Mouse (Mus musculus) heart, embryonic 11.5 days (tissue): ENCODE results near the gene B230118H07Rik. TPM values are rescaled to one million over a fixed set of nuclear protein-coding genes. Genes with fewer than 3 reads are reported as not detected.

Source experiments
- polyA plus RNA-seq: library from polyadenylated mRNA; unstranded; fragments of >200 nt; fragmentation: Nextera tagmentation; extraction: Ambion mirVana; gene quantifications from 2 replicates; pipeline ENCODE4 v1.2.1, GENCODE M21; 2014

Gene B230118H07Rik
- polyA plus RNA-seq, 1 experiment from 2014 or later = 47.2 TPM

Other genes with a start within 250 kb of the B230118H07Rik start
- gene Rag2, start 24.8 kb downstream of the B230118H07Rik start, polyA plus RNA-seq = not detected in 2 replicates
- 0.14 TPM in 1 of 2 replicates, not detected in the other for gene Rag1, start within 50 bp of the B230118H07Rik start, polyA plus RNA-seq
- 8.3 and 10.2 TPM in 2 replicates for gene Traf6, start 28.9 kb upstream of the B230118H07Rik start, polyA plus RNA-seq
- gene Prr5l, start 233.5 kb upstream of the B230118H07Rik start, polyA plus RNA-seq = 7.4 and 9.2 TPM in 2 replicates
- 48.8 and 52.2 TPM in 2 replicates for gene Commd9, start 236.7 kb upstream of the B230118H07Rik start, polyA plus RNA-seq